Mouse (Mus musculus) c-Kit-positive CD71-positive TER-119-negative erythroid progenitor cells, embryonic 14.5 days (primary cell): Measurements from ENCODE around the gene Pax4.

Source experiments
- DNase-seq: peaks from one replicate; pipeline ENCODE4 v3.0.0-alpha.2; 2013; ENCODE audit warnings: low read depth

Gene Pax4

DNA sequence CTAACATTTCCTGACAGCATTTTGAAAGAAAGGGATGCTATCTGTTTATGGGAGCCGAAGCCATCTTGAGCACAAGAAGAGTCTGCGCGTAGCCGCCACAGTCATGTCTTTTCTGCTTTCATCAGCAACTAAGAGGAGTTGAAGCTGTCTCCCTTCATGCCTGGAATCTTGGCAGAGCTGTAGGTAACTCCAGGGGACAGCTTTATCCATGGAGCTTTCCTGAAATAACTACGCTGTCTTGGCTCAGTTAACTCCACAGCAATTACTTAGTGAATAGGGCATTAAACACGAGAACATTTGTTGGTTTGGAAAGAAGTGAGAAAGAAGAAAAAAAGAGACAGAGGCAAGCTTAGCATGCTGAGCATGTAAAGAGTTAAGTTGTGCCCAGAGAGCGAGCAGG is 1.2 kb downstream of the Pax4 start:
- DNase-seq, result no peak

DNA sequence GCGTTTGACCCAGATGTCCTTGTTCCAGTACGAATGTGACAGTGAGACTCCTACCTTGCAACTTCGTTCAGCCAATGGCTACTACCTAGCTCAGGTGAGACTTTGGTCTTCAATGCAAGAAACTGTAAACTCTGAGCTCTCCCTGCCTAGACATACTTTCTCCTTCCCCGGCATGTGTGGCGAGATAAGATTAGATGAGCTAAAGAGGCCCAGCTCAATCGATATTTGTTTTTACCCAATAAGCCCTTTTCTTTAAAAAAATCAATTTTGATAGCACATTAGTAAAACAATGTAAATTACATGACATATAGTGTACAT is 17.7 kb downstream of the Pax4 start:
- no peak for DNase-seq

DNA sequence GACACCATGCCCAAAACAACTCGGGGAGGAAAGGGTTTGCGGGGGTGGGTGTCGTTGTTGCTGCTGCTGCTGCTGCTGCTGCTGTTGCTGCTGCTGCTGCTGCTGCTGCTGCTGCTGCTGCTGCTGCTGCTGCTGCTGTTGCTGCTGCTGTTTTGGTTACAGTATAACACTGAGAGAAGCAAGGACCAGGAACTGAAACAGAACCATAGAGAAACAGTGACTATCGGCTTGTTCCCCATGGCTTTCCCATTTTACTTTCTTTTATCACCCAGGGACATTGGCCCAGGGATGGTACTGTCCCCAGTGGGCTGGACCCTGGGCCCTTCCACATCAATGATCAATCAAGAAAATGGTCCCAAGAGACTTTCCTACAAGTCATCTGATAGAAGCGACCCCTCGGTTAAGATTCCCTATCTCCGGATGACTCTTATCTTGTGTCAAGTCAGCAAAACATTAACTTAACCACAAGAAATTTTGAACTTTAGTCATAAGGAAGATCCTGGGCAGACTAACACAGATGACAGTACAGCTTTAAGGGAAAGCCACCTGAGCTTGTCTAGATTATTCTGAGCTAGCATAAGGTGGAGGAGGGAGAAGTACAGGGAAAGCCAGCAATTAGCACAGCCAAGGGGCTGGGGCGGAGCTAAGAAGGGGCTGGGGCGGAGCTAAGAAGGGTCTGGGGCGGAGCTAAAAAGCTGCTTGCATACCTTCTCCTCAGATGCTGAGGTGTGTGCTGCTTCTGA is 18.2 kb downstream of the Pax4 start:
- no peak for DNase-seq

DNA sequence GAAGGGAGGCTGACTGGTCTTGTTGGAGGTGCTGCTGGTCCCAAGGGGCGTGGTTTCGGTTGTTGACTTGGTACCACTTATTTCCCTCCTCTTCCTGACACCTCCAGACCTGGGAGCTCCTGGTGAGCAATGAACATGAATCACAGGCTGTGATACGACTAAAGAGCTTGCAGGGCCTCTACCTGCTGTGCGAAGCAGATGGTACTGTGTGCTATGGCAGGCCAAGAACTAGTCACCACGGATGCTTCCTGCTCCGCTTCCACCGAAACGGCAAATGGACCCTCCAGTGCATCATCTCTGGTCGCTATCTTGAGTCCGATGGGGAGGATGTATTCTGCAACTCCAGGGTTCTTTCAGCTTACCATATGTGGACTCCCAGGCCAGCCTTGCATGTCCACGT is 19.3 kb downstream of the Pax4 start:
- no peak for DNase-seq

DNA sequence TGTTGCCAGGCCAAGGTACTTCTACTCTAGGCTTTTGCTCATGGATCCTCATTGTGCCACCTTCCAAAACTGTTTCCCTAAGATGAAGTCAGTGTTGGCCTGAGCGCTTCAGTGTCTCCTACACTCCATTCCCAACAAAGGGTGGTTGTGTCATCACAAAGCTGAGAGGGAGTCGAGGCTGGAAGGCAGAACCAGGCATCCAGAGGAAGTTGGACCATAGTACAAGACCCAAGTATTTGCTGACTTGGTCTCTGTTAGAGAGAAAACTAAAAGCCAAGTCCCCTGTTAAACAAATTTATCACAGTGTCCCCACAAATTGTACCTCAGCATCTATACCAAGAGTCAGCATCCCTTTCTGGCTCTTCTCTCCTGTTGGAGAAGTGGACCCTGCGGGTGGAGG is 20.9 kb downstream of the Pax4 start, which contains the start of gene Gcc1:
Gcc1 (minus strand) TSS at position 101 of the 400 bp plus-strand sequence.
- no peak for DNase-seq

DNA sequence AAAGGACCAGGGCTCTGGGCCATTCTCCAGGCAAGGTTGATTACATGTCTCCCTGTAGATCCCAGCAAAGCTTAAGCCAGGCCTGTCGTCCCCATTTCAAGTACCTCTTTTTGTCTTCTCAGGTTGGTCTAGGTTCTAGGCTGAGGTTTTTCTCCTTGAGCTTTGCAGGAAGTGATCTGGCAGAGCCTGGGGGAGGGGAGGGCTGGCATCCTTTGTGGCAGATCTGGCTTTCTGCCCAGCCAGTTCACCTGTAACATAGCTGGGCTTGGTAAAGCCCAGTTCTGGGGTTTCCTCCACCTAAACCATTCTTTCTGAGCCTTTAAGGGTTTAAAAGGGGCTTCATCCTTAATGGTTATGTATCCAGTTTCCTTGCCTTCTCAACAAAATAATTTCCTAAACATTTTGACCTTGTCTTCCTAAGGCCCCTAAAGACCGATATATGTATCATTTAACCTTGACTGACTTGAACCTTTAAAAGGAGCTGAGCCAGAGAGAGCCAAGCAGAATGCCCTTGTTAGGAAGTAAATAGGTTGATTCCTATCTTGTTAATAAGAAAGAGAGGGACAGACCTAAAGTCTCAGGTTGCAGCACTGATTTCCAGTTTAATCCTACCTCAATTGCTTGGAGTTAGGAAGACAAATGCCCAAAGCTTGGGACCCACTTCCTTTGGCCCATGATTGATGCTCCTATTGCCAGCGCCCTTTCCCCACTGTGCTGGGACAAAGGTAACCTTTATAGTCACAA is 21.9 kb downstream of the Pax4 start, which contains the start of gene Fscn3:
Fscn3 (plus strand) TSS at position 694 of the 744 bp plus-strand sequence.
- no peak for DNase-seq

DNA sequence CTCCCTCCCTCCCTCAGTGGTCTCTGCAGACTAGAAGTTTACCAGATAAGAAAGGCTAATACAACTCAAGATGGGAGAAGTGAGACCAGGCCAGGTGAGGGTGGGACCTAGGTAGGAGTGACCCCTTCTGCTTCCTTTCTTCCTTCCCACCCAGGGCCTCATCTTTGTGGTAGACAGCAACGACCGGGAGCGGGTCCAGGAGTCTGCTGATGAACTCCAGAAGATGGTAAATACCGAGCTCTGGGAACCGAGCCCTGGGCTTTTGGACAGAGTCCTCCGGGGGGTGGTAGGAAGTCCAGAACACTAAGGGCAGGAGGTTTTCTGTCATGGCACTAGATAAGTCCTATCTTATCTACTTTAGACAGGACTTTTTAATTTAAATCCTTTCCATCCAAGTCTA is 24.1 kb downstream of the Pax4 start:
- no peak for DNase-seq

DNA sequence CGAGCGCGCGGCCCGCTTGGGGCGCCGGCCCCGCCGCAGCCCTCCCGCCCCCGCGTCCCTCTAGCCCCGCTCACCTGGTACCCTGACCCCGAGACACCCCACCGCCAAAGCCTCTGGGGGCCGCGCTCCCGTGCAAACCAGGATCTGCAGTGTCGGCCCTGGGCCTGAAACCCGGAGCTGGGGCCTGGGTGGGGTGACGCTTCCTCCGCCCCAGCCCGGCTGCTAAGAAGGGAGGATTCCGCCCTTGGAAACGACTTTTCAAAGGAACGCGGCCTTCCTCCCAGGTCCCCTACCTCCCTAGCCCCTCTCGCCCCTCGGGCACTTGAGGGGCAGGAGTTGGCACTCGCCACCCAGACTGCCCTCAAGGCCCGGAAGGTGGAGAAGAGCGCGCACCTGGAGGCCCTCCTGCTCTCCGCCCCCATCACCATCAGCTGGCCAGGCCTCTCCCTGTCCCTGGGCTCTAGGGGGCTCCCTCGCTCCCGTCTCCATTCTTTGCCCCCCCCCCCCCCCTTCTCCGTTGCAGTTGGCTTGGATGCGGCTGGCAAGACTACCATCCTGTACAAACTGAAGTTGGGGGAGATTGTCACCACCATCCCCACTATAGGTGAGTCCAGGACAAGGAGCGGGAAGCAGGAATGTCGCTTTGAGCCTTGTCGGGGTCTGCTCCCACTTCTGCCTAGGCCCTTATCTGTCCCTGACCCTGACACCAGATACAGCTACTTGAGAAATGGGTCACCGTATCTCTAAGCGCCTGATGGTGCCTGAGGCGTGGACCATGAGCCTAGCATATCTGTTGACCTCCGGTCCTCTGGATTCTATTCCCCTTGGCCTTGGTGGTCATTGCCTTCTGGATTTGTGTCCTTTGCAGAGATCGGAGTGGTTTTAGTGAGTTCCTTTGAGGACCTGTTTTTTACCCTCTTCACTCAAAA is 25.1 kb downstream of the Pax4 start:
- no peak for DNase-seq

DNA sequence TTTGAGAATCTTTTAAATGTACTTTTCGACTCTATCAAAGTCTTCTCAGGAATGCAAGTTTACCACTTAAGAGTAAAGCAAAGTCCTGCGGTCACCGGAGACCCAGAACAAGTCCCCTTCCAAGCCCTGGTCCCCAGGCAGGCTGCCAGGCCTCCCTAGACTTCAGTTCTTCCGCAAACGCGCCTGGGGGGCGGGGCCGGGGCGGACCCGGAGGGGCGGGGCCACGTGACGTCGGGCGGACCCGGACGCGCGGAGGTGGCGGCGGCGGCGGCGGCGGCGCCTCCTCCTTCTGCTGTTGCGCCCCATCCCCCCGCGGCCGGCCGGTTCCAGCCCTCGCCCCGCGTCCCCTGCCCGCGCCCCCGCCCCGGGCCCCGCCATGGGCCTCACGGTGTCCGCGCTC is 25.8 kb downstream of the Pax4 start, which contains the start of gene Arf5:
Arf5 (plus strand) TSS at position 248 of the 400 bp plus-strand sequence.
- DNase-seq, result peak; percentile 69

DNA sequence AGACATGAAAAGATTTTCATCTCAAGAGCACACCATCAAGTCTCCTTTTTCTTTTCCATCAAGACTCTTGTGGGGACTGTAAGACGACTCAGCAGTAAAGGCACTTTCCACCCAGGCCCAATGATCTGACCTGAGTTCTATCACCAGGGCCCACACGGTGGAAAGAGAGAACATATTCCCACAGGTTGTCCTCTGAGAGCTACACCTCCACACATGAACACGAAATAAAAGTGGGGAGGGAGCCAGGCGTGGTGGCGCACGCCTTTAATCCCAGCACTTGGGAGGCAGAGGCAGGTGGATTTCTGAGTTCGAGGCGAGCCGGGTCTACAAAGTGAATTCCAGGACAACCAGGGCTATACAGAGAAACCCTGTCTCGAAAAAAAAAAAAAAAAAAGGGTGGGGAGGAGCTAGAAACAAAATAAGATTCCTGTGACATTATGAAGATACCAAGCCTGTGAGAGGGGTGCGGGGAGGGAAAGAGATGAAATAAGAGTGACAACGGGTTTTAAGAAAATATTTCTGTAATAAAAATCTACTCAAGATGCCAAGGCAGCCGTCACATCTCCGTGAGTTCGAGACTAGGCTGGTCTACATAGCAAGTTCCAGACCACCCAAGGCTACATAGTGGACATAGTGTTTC is 26.4 kb downstream of the Pax4 start:
- no peak for DNase-seq

DNA sequence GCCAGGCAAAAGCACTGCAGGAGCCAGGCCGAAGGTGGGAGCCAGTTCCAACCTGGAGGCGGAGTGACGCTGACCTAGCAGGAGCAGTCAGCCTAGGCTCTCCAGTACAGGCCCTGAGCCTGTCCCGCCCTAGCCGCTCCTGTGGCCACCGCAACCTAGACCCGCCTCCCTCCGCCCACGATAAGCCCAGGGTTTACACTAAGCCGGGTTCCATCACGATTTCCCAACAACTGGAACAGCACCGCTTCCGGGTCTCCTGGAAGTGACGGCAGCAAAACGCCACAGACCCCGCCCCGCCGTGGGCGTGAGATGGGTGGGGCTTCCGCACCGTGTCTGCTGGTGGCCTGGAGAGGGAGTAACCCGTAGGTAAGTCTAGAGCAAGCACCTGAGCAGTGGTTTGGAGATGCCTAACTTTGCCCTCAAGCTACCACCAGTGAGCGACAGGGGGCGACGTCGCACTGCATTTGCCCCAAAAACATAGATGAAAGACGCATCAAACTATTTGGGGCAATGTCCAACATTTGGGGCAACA is 27.6 kb downstream of the Pax4 start:
- DNase-seq, result peak; percentile 91

DNA sequence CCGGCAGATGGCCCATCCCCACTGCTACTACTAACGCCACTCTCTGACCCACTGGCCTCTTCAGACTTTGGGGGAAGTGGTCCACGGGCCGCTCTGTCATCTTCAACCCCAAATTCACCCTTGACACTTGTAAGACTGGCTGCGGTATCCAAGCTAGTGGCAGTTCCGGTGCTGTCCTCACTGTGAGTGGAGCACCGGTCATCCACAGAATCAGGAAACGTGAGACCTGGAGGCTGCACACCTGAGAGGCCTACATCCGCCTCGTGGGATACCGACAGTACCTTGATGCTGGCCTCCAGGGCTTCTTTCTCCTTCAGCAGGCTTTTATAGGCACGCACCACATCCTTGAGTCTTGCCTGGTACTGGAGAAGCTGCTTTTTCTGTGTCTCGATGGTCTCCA is 28.3 kb downstream of the Pax4 start:
- DNase-seq, result no peak

DNA sequence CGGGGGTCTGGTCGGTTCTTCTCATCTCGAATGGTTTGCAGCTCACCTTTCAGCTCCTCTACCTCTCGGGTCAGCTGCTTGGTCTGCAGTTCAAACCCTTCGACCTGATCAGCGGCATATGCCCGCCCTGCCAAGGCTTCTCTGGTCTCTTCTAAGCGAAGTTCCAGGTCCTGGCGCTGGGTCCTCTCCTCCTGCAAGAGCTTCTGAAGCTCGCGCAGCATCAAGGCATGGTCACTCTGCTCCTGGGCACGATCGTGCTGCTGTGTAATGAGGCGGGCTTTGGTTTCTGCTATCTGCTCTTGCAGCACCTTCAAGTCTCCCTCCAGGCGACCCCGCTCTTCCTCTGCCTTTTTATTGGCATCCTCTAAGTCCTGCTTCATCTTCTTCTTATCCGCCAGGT is 28.8 kb downstream of the Pax4 start:
- no peak for DNase-seq

DNA sequence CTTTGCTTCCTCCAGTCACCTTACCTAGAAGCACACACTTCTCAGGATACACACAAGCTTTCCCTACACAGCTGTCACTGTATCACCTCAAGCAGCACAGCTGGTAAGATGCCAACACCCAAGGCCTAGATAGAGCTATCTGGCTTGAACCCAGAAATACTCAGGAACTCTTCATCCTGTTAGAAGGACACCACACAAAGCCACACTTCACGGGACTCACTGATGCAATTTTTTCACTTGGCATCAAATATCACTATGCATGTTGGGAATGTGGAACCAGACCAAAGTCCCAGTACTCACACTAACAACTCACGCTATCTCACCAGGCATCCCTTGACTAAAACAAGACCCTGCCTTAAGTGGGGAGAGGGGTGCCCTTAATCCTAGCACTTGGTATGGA is 29.5 kb downstream of the Pax4 start:
- DNase-seq, result no peak

DNA sequence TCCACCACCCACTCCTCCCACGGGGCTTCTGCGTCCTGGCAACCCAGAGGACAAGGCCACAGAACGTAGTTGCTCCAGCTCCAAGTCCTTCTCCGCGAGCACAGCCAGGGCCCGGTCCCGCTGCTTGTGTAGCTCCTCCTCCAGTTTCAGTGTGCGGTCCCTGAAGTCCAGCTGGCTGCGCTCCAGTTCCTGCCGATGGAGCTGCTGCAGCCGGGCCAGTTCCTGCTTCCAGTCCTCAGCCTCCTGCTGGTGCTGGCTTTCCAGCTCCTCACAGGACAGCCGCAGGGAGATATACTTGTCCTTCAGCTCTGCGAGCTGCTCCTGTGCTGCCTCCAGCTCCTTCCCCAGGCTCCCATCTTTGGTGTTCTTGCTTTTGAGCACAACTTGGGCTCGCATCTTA is 30.7 kb downstream of the Pax4 start:
- DNase-seq, result no peak

DNA sequence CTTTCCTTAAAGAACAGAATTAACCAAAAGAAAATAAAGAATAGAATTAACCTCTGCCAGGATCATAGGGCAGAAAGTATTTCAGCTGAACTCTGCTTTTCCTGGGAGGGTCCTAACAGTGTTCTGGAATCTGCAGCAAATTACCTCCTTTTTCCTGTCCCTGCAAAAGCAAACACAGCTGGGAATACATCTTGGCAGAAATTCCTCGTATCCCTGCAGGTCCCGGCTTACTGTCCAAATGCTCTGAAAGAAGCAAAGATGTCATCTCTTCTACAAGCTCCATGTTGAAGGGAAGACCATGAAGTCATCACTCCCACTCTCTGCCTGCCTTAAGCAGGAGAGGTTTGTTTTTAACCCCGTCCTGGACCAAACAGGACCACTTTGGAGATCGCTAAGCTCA is 32.2 kb downstream of the Pax4 start:
- no peak for DNase-seq

DNA sequence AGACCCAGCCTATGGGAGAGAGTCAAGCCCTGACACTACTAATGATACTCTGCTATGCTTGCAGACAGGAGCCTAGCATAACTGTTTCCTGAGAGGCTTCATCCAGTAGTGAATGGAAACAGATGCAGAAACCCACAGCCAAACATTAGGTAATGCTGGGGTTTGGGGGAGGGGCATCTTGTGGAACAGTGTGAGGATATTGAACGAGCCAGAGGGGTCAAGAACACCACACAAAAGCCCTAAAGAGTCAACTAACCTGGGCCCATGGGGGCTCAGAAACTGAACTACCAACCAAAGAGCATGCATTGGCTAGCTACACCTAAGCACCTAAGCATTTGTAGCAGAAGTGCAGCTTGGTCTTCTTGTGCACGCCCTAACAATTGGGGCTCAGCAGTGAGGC is 37.9 kb downstream of the Pax4 start:
- no peak for DNase-seq

DNA sequence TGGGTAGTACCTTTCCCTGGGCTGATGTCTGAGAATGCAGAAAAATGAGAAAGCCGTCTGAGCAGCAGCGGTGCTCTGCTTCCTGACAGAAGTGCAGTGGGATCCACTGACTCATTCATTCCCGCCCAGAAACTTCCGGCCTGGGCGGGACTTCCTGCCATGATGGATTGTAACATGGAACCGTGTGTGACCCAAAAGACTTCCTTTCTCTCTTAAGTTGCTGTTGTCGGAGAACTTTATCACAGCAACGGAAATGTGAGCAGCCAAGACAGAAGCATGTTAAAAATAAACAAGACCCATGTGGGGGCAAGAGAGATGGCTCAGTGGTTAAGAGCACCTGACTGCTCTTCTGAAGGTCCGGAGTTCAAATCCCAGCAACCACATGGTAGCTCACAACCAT is 39.1 kb downstream of the Pax4 start:
- no peak for DNase-seq

DNA sequence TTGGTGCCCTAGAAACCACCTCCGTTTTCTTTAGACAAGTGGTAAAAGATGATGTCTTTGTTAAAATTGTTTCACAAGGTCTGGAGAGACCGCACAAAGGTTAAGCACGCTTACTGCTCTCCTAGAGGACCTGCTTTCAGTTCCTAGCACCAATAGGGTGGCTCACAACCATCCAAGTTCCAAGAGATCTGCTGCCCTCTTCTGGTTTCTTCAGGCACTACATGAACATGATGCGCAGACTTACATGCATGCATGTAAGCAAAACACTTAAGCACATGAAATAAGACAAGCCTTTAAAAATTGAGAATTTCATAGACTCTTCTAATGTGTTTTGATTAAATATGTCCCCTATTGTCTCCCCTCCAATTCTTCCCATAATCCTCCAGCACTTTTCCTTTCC is 49.4 kb downstream of the Pax4 start:
- no peak for DNase-seq

DNA sequence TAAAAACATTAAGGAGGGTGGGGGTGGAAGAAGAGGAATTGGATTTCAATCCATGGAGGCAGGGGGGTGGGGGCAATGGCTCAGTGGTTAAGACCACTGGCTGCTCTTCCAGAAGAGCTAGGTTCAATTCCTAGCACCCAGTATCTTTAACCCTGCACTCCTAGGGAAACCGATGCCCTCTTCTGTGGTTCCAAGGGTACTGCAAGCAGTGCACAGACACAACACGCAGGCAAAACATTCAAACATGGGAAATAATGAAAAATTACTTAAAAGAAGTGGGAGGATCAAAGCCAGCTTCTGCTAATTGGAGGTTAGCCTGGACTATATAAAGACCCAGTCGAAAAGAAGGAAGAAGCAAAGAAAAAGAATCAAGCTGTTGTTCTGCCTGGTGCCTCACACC is 50.4 kb downstream of the Pax4 start:
- DNase-seq, result no peak

DNA sequence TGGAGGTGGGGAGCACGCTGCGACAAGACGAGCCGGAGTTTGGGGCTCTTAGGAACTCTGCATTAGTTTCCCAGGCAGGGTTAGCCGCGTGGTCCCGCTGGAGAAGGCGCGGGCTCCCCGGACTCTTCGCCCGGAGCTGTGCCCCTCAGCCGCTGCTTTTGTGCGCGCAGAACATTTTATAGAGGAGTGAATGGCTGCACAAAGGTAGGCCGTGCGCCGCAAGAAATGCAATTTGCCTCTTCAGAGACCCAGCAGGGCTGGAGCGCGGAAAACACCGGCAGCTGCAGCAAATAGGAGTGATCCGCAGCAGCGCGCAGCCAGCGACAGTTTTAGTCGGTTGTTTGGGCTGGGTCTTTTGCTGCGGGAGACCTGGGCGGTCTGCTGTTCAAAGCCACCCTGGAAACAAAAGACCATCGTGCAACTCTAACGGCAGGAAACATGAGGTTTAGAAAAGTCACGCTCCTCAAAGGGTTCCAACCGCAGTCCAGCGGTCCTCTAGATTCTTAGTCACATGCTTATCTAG is 51.4 kb downstream of the Pax4 start, which contains the start of gene Zfp800:
Zfp800 (minus strand) TSS at position 325 of the 523 bp plus-strand sequence.
- DNase-seq, result no peak
